Mouse (Mus musculus): ENCODE measurements at regions not wholly inside any gene's neighbourhood (a gene's known extent, or its start where the extent isn't known, plus 50 kb on each side); places are given as distances from the start of the nearest gene placed in this dataset.
A peak's percentile ranks its signal among the peaks of the same experiment; 100 is the strongest.

GRCm38 (mm10) chr10:9490416-9490815 is 184.6 kb downstream of the Samd5 start:
- no peak for DNase-seq (ENCODE audit: low spot score in 2 of 2)

GRCm38 (mm10) chr10:9462361-9462760 is 212.6 kb downstream of the Samd5 start:
- DNase-seq (ENCODE audit: low spot score in 2 of 2): no peak

- DNase-seq (ENCODE audit: low spot score in 2 of 2): no peak
Observed at GRCm38 (mm10) chr10:9459145-9459544, 215.9 kb downstream of the Samd5 start.

GRCm38 (mm10) chr10:9458466-9458865 is 216.5 kb downstream of the Samd5 start:
- DNase-seq (ENCODE audit: low spot score in 2 of 2): no peak

GRCm38 (mm10) chr10:9457222-9457621 is 217.8 kb downstream of the Samd5 start:
- no peak for DNase-seq (ENCODE audit: low spot score in 2 of 2)

- no peak for DNase-seq (ENCODE audit: low spot score in 2 of 2)
Observed at GRCm38 (mm10) chr10:9439072-9439471, 235.9 kb downstream of the Samd5 start.

GRCm38 (mm10) chr10:9438366-9438765 is 236.6 kb downstream of the Samd5 start:
- DNase-seq (ENCODE audit: low spot score in 2 of 2): no peak

- DNase-seq (ENCODE audit: low spot score in 2 of 2): no peak
Observed at GRCm38 (mm10) chr10:9429085-9429484, 245.9 kb downstream of the Samd5 start.

- DNase-seq (ENCODE audit: low spot score in 2 of 2): no peak
Observed at GRCm38 (mm10) chr10:9420741-9421140, 254.3 kb downstream of the Samd5 start.

GRCm38 (mm10) chr10:9416685-9417084 is 258.3 kb downstream of the Samd5 start:
- no peak for DNase-seq (ENCODE audit: low spot score in 2 of 2)

- no peak for DNase-seq (ENCODE audit: low spot score in 2 of 2)
Observed at GRCm38 (mm10) chr10:9406101-9406500, 268.9 kb downstream of the Samd5 start.

GRCm38 (mm10) chr10:9405417-9405816 is 269.6 kb downstream of the Samd5 start:
- no peak for DNase-seq (ENCODE audit: low spot score in 2 of 2)

GRCm38 (mm10) chr10:9404963-9405362 is 270.0 kb downstream of the Samd5 start:
- DNase-seq (ENCODE audit: low spot score in 2 of 2): no peak

GRCm38 (mm10) chr10:9400911-9401617 is 273.9 kb downstream of the Samd5 start:
- no peak for DNase-seq (ENCODE audit: low spot score in 2 of 2)

- DNase-seq (ENCODE audit: low spot score in 2 of 2): no peak
Observed at GRCm38 (mm10) chr10:9377440-9378101, 297.4 kb downstream of the Samd5 start.

GRCm38 (mm10) chr10:9362306-9362865 is 312.6 kb downstream of the Samd5 start:
- DNase-seq (ENCODE audit: low spot score in 2 of 2): no peak

- no peak for DNase-seq (ENCODE audit: low spot score in 2 of 2)
Observed at GRCm38 (mm10) chr10:9338207-9338801, 336.7 kb downstream of the Samd5 start.

GRCm38 (mm10) chr10:9334245-9334845 is 340.7 kb downstream of the Samd5 start:
- DNase-seq (ENCODE audit: low spot score in 2 of 2): no peak

GRCm38 (mm10) chr10:9331694-9332093 is 343.3 kb downstream of the Samd5 start:
- DNase-seq (ENCODE audit: low spot score in 2 of 2): no peak

- no peak for DNase-seq (ENCODE audit: low spot score in 2 of 2)
Observed at GRCm38 (mm10) chr10:9328324-9328723, 346.7 kb downstream of the Samd5 start.

GRCm38 (mm10) chr10:9327881-9328280 is 347.1 kb downstream of the Samd5 start:
- DNase-seq (ENCODE audit: low spot score in 2 of 2): peak in 1 of 2 experiments; percentile 20

- no peak for DNase-seq (ENCODE audit: low spot score in 2 of 2)
Observed at GRCm38 (mm10) chr10:9312326-9312725, 362.7 kb downstream of the Samd5 start.
